Mouse (Mus musculus): Measurements from ENCODE around the gene Ghdc.

DNA sequence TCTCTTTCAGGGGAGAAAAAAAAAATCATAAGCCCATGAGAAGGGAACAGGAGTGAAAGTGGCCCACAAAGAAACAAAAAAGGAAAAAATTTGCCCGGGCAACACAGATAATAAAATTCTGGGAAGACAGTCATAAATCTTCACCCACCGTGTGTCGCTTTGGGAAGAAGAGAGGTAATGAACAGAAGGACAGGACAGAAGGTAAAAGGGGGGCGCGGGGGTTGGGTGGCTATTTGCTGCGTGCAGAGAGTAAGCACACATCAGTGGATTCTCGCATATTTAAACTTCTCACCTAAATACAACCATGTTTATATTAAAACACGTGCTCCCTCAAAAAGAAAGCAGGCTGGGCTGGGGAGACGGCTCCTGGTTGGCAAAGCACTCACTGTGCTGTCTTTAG, 46.6 kb upstream of the Ghdc start:
- TF ChIP-seq CTCF (IDR thresholded peaks at IDR 0.05; ENCODE audit: insufficient read depth, low read depth, low read length), result no peak
- TF ChIP-seq POLR2A (IDR thresholded peaks at IDR 0.05; ENCODE audit: insufficient read depth, low read depth, low read length), result no peak
